Mouse (Mus musculus): ENCODE results near the gene Spry1.

Gene Spry1

GRCm38 (mm10) chr3:37673513-37674261 is 33.9 kb downstream of the Spry1 start:
- no peak for DNase-seq

GRCm38 (mm10) chr3:37675056-37675525 is 35.3 kb downstream of the Spry1 start:
- DNase-seq = no peak

GRCm38 (mm10) chr3:37676291-37676690 is 36.5 kb downstream of the Spry1 start:
- DNase-seq = no peak

DNA sequence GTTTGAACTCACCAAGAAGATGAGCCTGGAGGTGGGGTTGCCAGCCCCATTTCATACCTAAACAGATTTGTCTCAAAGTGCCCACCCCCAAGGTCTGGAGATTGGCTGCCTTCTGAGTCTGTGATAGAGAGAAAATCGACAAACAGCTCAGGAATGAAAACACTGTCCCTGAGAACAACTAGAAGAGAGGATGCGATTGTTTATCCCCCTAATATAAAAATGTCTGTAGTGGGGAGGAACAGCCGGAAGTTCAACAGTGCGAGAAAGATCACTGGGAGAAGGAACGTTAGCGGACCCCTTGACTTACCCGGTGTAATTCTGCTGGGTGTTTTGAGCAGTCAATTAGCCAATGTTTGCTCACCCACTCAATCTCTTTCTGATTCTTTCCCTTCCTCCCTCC is 46.5 kb downstream of the Spry1 start:
- DNase-seq = no peak

GRCm38 (mm10) chr3:37686751-37687150 is 47.0 kb downstream of the Spry1 start:
- no peak for DNase-seq

- peak; percentile 73 for DNase-seq
Observed at GRCm38 (mm10) chr3:37687158-37687980, 47.6 kb downstream of the Spry1 start.

- DNase-seq = no peak
Observed at GRCm38 (mm10) chr3:37692945-37693344, 53.2 kb downstream of the Spry1 start.

- DNase-seq = no peak
Observed at GRCm38 (mm10) chr3:37693552-37693951, 53.8 kb downstream of the Spry1 start.

All from cerebellum, adult 9-11 months (tissue).